Mouse (Mus musculus): ENCODE measurements around the gene Lypd4.

DNA sequence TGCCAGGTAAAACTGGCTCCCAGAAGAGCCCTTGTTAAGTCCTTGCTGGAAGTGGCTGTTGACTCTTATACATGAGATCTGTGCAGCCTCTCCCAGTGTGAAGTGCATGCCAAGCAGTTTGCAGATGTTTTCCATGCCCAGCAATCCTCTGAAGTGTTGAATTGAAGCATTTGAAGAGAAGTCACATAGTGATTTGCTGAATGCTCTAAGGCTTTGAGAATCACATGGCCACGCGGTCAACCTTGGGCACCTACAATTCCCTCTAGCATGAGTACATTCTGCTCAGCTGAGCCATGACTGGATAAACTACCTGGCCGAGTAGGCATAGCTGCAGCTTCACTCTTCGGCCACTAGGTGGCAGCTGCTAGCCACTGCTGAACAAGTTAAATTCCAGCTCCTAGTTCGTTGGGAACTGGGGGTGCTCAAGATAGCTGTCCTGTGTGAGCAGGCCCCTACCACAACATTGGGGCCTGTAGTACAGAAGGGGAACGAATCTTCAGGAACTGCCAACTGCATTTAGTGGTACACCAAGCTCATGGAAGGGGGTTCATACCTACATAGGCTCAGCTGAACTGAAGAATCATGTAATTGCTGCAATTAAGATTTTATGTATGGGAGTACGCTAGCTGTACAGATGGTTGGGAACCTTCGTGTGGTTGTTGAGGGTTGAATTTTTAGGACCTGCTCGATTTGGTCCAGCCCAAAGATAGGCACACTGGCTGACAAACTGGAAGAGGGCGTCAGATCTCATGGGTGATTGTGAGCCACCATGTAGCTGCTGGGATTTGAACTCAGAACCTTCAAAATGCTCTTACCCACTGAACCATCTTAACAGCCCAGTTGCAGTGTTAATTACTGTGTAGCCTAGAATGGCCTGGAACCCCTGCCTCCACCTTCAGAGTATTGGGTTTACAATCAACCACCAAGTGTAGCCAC, 20.8 kb upstream of the Lypd4 start:
- peak; percentile 42 for TF ChIP-seq POLR2A (IDR thresholded peaks at IDR 0.05; ENCODE audit: insufficient read length, low read depth)
- TF ChIP-seq MAX (IDR thresholded peaks at IDR 0.05; ENCODE audit: low read depth): no peak
- no peak for TF ChIP-seq TCF12 (IDR thresholded peaks at IDR 0.05; ENCODE audit: insufficient read depth, poor library complexity, severe bottlenecking)
- TF ChIP-seq MYOG (IDR thresholded peaks at IDR 0.05; ENCODE audit: control insufficient read depth in 1 of 3, insufficient read depth in 1 of 3, insufficient read length in 2 of 3, low read depth in 2 of 3): no peak
- TF ChIP-seq CEBPB (IDR thresholded peaks at IDR 0.05; ENCODE audit: insufficient read depth, poor library complexity, severe bottlenecking): no peak
- TF ChIP-seq SRF (IDR thresholded peaks at IDR 0.05; ENCODE audit: control insufficient read depth, insufficient read length, low read depth): no peak
- TF ChIP-seq E2F4 (IDR thresholded peaks at IDR 0.05; ENCODE audit: insufficient read depth): no peak
- no peak for TF ChIP-seq USF1 (IDR thresholded peaks at IDR 0.05; ENCODE audit: low read depth)
- no peak for TF ChIP-seq MYOD1 (IDR thresholded peaks at IDR 0.05; ENCODE audit: control insufficient read depth in 1 of 3, insufficient read length in 2 of 3, low read depth in 2 of 3)
- TF ChIP-seq POLR2AphosphoS2 (IDR thresholded peaks at IDR 0.05; ENCODE audit: insufficient read length, low read depth): peak; percentile 90

Data from myocyte (in vitro differentiated cells).